Mouse (Mus musculus) regulatory T cell (primary cell): ENCODE data around the gene Tmsb10.

ENCODE experiments used
- in situ Hi-C: fragments of 300-600 bp; cut with MboI, MseI; formaldehyde crosslinking; loops from one replicate; pipeline ENCODE4 v1.15.1; 2025; ENCODE audit warnings: high pct_unique_total_duplicates

The Tmsb10 gene

DNA sequence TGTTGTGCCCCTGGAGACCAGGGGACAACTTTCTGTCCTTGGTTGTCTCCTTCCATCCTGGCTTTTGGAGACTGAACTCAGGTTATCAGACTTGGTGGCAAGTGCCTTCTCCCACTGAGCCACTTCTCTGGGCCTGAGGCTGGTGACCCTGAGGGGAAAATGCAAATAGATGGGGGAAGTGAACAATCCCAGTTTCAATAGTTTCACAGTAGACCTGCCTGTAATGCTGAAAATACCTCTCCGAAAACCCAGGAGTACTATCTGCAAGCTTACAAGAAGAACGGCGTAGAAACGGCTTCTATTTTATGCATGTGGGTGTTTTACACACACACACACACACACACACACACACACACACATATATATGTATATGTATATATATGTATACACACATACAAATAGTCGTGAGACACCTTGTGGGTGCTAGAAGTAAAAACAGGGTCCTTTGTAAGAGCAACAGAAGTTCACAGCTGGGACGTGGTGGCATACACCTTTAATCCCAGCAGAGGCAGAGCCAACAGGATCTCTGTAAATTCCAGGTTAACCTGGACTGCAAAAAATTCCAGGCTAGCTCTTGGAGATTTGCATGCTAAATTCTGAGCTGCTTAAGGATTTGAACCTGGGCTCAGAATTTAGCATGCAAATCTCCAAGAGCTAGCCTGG is 44.3 kb downstream of the Tmsb10 start:
- in situ Hi-C loops: no loop called here

GRCm38 (mm10) chr6:72911261-72911660 is 47.3 kb downstream of the Tmsb10 start:
- in situ Hi-C loops: no loop called here
